Mouse (Mus musculus) liver, embryonic 14.5 days (tissue): Measurements from ENCODE around the gene Msrb1. TPM values are rescaled to one million over a fixed set of nuclear protein-coding genes. Genes with fewer than 3 reads are reported as not detected.
"Not testable (repeated sequence)": the region's sequence is repeated elsewhere in the genome, so short reads cannot be mapped to it uniquely, and the experiment has no call there.

ENCODE experiments used
- ATAC-seq: fragments of 200-750 bp; cut with Nextera tagmentation; 2 replicates; pipeline ENCODE4 v1.8.0; 2017; ENCODE audit warnings: moderate number of reproducible peaks, mild to moderate bottlenecking, moderate library complexity; ENCODE audit not compliant: insufficient read depth
- DNase-seq, 3 experiments: peaks; one replicate each; pipeline ENCODE4 v3.0.0-alpha.2; 2012 to 2013; ENCODE audit warnings: low read depth in 3 of 3, low spot score in 3 of 3
- H3K27ac ChIP-seq: fragments of 300-500 bp; sonication (generic); 2 replicates; pipeline ENCODE4 v1.5.1; 2014; ENCODE audit warnings: moderate library complexity, mild to moderate bottlenecking, control low read depth, inconsistent platforms
- H3K27me3 ChIP-seq: fragments of 300-500 bp; sonication (generic); 2 replicates; pipeline ENCODE4 v1.6.1; 2014; ENCODE audit warnings: mild to moderate bottlenecking, low read length, moderate library complexity; ENCODE audit not compliant: control insufficient read depth, insufficient read depth
- H3K36me3 ChIP-seq: fragments of 300-500 bp; sonication (generic); replicated peaks from 2 replicates; pipeline ENCODE4 v1.6.1; 2014; ENCODE audit warnings: low read depth; ENCODE audit not compliant: control insufficient read depth, insufficient read depth
- H3K4me1 ChIP-seq, 2 experiments: fragments of 200-500 bp in 1 of 2; fragments of 300-500 bp in 1 of 2; sonication (generic) in 1 of 2; replicated peaks; 2 replicates each; pipeline ENCODE4 v1.6.1; 2012 to 2014; ENCODE audit warnings: antibody characterized with exemption in 1 of 2, inconsistent platforms in 1 of 2, low read length in 1 of 2; ENCODE audit not compliant: control insufficient read depth in 2 of 2, insufficient read depth in 2 of 2
- H3K4me2 ChIP-seq: fragments of 300-500 bp; sonication (generic); 2 replicates; pipeline ENCODE4 v1.6.1; 2014; ENCODE audit warnings: low read depth, mild to moderate bottlenecking, control low read depth, moderate library complexity
- H3K4me3 ChIP-seq, 2 experiments: fragments of 200-500 bp in 1 of 2; fragments of 300-500 bp in 1 of 2; sonication (generic) in 1 of 2; 2 replicates each; pipeline ENCODE4 v1.5.1; 2012 to 2014; ENCODE audit warnings: low read depth in 2 of 2, low read length in 2 of 2, mild to moderate bottlenecking in 2 of 2, control low read depth in 1 of 2, inconsistent platforms in 1 of 2, moderate library complexity in 1 of 2; ENCODE audit not compliant: insufficient read depth in 1 of 2
- H3K9ac ChIP-seq: fragments of 300-500 bp; sonication (generic); replicated peaks from 2 replicates; pipeline ENCODE4 v1.6.1; 2014; ENCODE audit warnings: mild to moderate bottlenecking, control low read depth, moderate library complexity
- H3K9me3 ChIP-seq: fragments of 300-500 bp; sonication (generic); 2 replicates; pipeline ENCODE4 v1.6.1; 2016; ENCODE audit warnings: low read length, mixed read lengths; ENCODE audit not compliant: control insufficient read depth
- CTCF ChIP-seq: IDR thresholded peaks from 2 replicates; pipeline ENCODE4 v1.5.1; 2016; ENCODE audit warnings: antibody characterized with exemption, low read depth, control low read depth
- EP300 ChIP-seq: IDR thresholded peaks from 2 replicates; pipeline ENCODE4 v1.6.1; 2016; ENCODE audit warnings: antibody characterized with exemption, low read depth
- WGBS: fragments of 180-500 bp; shearing (Covaris S2); extraction: QIAGEN DNeasy Blood & Tissue Kit; methylation state at CpG from one replicate; pipeline ENCODE4 v1.1.7; 2014; ENCODE audit not compliant: insufficient replicate concordance; 5-methylcytosine and 5-hydroxymethylcytosine counted together
- polyA plus RNA-seq, 2 experiments: library from polyadenylated mRNA; depleted of rRNA in 1 of 2; stranded (reverse) in 1 of 2; unstranded in 1 of 2; fragments of >200 nt; fragmentation: Nextera tagmentation in 1 of 2; extraction: Ambion mirVana in 1 of 2; gene quantifications; 2 replicates each; pipeline versions ENCODE4 v1.2.1 to v1.2.3; 2012 to 2014

Gene Msrb1
- polyA plus RNA-seq, 2 experiments: 25.4 to 28.9 TPM

GRCm38 (mm10) chr17:24719494-24720222 lies 16.8 kb upstream of the Msrb1 start:
- H3K4me2 ChIP-seq: peak overlapping the region; percentile 92

GRCm38 (mm10) chr17:24720616-24721015 lies 15.8 kb upstream of the Msrb1 start:
- not testable (repeated sequence) for H3K27me3 ChIP-seq, H3K9me3 ChIP-seq, DNase-seq, ATAC-seq
- Histone ChIP-seq H3K4me2 (peak overlapping the region; percentile 92), H3K27ac (peak overlapping the region; percentile 64), H3K36me3 (peaks cover 19% of the 10 kb centered on the region), H3K4me3 (peak overlapping the region; percentile 96 to 97), H3K4me1 (peaks cover 16 to 23% of the 10 kb centered on the region in 2 experiments), H3K9ac (peak overlapping the region; percentile 90)
- WGBS: under 1% methylated on average over 10 of the region's 11 CpGs

More at GRCm38 (mm10) chr17:24719494-24720222, 16.8 kb upstream of the Msrb1 start:
- Histone ChIP-seq H3K36me3 (peaks cover 19% of the 10 kb centered on the region), H3K27me3 (no peaks in the 10 kb centered on the region), H3K9ac (peak overlapping the region; percentile 95), H3K9me3 (no peaks in the 10 kb centered on the region), H3K4me1 (peaks cover 16 to 23% of the 10 kb centered on the region in 2 experiments), H3K4me3 (peak overlapping the region; percentile 96 to 97), H3K27ac (peak overlapping the region; percentile 70)
- TF ChIP-seq EP300: peak; percentile 54
- TF ChIP-seq CTCF: no peak
- ATAC-seq: peak; percentile 90
- peak; percentile 96 for DNase-seq
- WGBS: under 1% methylated on average over 61 of the region's 61 CpGs

GRCm38 (mm10) chr17:24721383-24721955 lies 15.0 kb upstream of the Msrb1 start:
- H3K9me3 ChIP-seq, H3K27me3 ChIP-seq, DNase-seq, ATAC-seq: not testable (repeated sequence)
- Histone ChIP-seq H3K4me2 (peak overlapping the region; percentile 92), H3K27ac (peak overlapping the region; percentile 84), H3K9ac (peak overlapping the region; percentile 96), H3K36me3 (peaks cover 19% of the 10 kb centered on the region), H3K4me3 (peak overlapping the region; percentile 67 to 96), H3K4me1 (peaks cover 16 to 23% of the 10 kb centered on the region in 2 experiments)
- 8% methylated on average over 7 of the region's 7 CpGs for WGBS
- TF ChIP-seq EP300: 0 out of 2 replicates have a peak, but pooled peaks have one; percentile 11

- DNase-seq: no peak
- ATAC-seq: no peak
- Histone ChIP-seq H3K4me2 (peak overlapping the region; percentile 92), H3K4me1 (peaks cover 16 to 23% of the 10 kb centered on the region in 2 experiments), H3K9ac (peak overlapping the region; percentile 96), H3K36me3 (peaks cover 19% of the 10 kb centered on the region), H3K27ac (peak overlapping the region; percentile 84), H3K4me3 (peak overlapping the region; percentile 54 to 96), H3K9me3 (no peaks in the 10 kb centered on the region), H3K27me3 (no peaks in the 10 kb centered on the region)
- TF ChIP-seq CTCF (no peak), EP300 (0 out of 2 replicates have a peak, but pooled peaks have one; percentile 5)
- WGBS: 11% methylated on average over 13 of the region's 13 CpGs
Observed at GRCm38 (mm10) chr17:24722220-24722924, 14.1 kb upstream of the Msrb1 start.
